Mouse (Mus musculus): ENCODE data around the gene Atox1. TPM values are rescaled to one million over a fixed set of nuclear protein-coding genes. Genes with fewer than 3 reads are reported as not detected.

Atox1 gene
- 219 and 222 TPM in 2 replicates for polyA plus RNA-seq (2012; rRNA removed)

DNA sequence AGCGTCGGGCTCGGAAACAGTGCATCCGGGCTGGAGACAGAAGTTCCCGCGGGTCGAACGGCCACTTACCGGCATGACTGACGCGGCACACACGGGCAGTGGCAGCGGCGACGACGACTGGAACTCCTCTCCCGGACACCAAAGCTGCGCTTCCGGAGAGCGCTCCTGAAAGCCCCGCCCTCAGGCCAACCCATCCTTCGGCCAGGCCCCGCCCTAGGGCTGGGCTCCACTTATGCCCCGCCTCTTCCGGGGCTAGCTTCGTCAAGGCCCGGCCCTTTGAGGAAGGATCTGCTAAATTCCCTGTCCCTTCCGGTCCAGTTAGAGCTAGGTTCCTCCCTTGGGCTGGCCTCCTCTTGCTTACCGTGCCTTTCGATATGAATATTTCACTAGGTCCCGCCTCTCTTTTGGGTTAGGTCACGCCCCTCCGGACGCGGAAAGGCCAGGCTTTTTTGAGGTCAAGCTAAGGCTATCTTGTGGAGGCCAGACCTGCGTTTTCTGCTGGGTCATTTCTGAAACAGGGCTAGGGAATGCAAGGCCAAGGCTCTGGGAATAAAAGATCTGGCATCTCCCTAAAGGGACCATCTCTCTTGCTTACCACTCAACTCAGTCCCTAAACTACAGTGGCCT is at the start of gene Atox1:
Gene Atox1, minus strand, starts transcription at position 221 of the 627 bp plus-strand sequence.

DNA sequence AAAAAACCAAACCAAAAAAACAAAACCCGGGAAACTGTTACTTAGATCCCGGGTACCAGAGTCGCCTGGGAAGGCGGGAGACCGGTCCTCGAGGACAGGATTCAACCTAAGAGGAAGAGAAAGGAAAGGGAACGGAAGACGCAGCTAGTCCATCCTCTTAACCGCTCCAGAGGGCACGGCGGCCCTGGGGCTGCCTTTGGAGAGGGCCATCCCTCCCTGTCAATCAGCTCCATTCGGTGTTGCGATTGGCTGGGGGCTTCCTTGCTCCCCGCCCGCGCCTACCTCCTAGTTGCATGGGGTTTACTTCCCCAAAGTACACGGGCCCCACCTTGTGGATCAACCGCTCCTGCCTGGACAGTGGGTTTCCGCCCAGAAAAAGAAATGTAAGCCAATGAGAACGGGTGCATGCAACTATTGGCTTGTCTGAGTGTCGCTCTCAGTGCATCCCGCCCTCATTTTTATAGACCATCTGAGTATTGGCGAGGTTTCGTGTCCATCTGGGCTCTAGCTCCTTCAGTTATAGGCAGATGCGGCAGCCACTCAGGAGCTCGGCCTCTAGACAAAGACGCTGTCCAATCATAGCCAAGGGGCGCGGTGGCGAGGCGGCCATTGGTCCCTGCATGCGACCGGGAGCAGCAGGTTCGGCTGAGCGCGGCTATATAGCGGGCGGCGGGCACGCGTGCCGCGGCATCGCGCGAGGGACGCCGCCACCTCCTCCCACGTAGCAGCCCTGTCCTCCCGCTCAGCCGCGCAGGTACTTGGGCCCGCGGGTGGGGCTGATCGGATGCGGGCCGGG is 8.2 kb upstream of the Atox1 start, which contains the start of gene G3bp1:
Gene G3bp1, plus strand, starts transcription at position 638 of the 796 bp plus-strand sequence.

DNA sequence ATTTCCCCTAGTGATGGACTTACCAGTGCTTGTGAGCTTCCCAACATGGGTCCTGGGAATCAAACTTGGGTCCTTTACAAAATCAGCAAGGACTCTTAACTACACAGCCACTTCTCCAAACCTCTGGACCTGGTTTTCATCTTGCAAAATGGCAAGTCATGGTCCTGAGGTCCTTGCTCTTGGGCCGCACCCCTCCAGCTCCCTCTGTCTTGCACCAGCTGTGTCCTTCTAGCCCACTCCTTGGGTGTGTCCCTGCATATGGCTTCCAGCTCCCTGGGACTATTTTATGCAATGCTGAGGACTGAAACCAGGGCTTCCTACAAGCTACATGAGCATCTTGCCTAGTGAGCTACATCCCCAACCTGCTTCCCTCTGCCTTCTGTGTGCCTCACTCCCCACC is 38.1 kb downstream of the Atox1 start, which contains the start of gene Sparc:
Gene Sparc, minus strand, starts transcription at position 206 of the 400 bp plus-strand sequence.

Other genes starting within 250 kb of the Atox1 start
- 0.08 and 0.39 TPM in 2 replicates for gene Fat2, start 124.7 kb downstream of the Atox1 start, polyA plus RNA-seq (2012; rRNA removed)
- 380 and 534 TPM in 2 replicates for gene Sparc, start 38.1 kb downstream of the Atox1 start, polyA plus RNA-seq (2012; rRNA removed)
- gene G3bp1, start 8.4 kb upstream of the Atox1 start, polyA plus RNA-seq (2012; rRNA removed) = 48.4 and 50.0 TPM in 2 replicates
- 0.53 and 0.57 TPM in 2 replicates for gene Glra1, start 147.0 kb upstream of the Atox1 start, polyA plus RNA-seq (2012; rRNA removed)